Mouse (Mus musculus): ENCODE measurements at regions not wholly inside any gene's neighbourhood (a gene's known extent, or its start where the extent isn't known, plus 50 kb on each side); places are given as distances from the start of the nearest gene placed in this dataset.

GRCm38 (mm10) chr13:25403182-25403795 is 133.0 kb upstream of the Nrsn1 start:
- H3K27me3 ChIP-seq (ENCODE audit: control insufficient read depth in 1 of 2, insufficient read depth in 2 of 2, low read length in 2 of 2), result no peaks in the 10 kb centered on the region
- no peaks in the 10 kb centered on the region for H3K79me2 ChIP-seq (ENCODE audit: control insufficient read depth, insufficient read depth, low read length, poor library complexity)
- no peaks in the 10 kb centered on the region for H3K36me3 ChIP-seq (ENCODE audit: control insufficient read depth in 1 of 2, insufficient read depth in 2 of 2, low read length in 2 of 2)
- H3K27ac ChIP-seq (ENCODE audit: control insufficient read depth, low read depth, low read length), result no peak overlapping the region
- H3K9me3 ChIP-seq (replicated peaks; ENCODE audit: insufficient read depth, low read length), result no peaks in the 10 kb centered on the region
- H3K4me3 ChIP-seq (ENCODE audit: control insufficient read depth in 1 of 2, insufficient read depth in 1 of 2, low read depth in 2 of 2, low read length in 2 of 2), result no peak overlapping the region
- H3K4me1 ChIP-seq (ENCODE audit: control insufficient read depth in 1 of 2, insufficient read depth in 2 of 2, low read length in 2 of 2), result no peaks in the 10 kb centered on the region
- no peak overlapping the region for H3K9ac ChIP-seq (ENCODE audit: control insufficient read depth, low read depth, low read length, poor library complexity, severe bottlenecking)
- no peak for TF ChIP-seq MAFK (IDR thresholded peaks at IDR 0.05; ENCODE audit: borderline replicate concordance, low read depth, low read length)
- no peak for TF ChIP-seq USF1 (IDR thresholded peaks at IDR 0.05; ENCODE audit: low read depth, low read length)
- no peak for TF ChIP-seq ZC3H11A (IDR thresholded peaks at IDR 0.05; ENCODE audit: low read depth, low read length)
- no peak for TF ChIP-seq ELF1 (IDR thresholded peaks at IDR 0.05; ENCODE audit: low read depth, low read length)
- TF ChIP-seq CTCF (IDR thresholded peaks at IDR 0.05 in 2 of 3, conservative IDR thresholded peaks at IDR 0.05 in 1 of 3; ENCODE audit: control insufficient read depth in 1 of 3, insufficient read depth in 1 of 3, low read depth in 2 of 3, low read length in 3 of 3, poor library complexity in 1 of 3, severe bottlenecking in 1 of 3), result no peak
- TF ChIP-seq SMC3 (IDR thresholded peaks at IDR 0.05; ENCODE audit: low read depth, low read length), result no peak
- TF ChIP-seq ZMIZ1 (IDR thresholded peaks at IDR 0.05; ENCODE audit: low read depth, low read length), result no peak
- DNase-seq (ENCODE audit: low read depth, low spot score), result no peak

GRCm38 (mm10) chr13:25402691-25403090 is 132.4 kb upstream of the Nrsn1 start:
- Histone ChIP-seq H3K27ac (ENCODE audit: control insufficient read depth, low read depth, low read length) (no peak overlapping the region), H3K9ac (ENCODE audit: control insufficient read depth, low read depth, low read length, poor library complexity, severe bottlenecking) (no peak overlapping the region), H3K27me3 (ENCODE audit: control insufficient read depth in 1 of 2, insufficient read depth in 2 of 2, low read length in 2 of 2) (no peaks in the 10 kb centered on the region), H3K9me3 (replicated peaks; ENCODE audit: insufficient read depth, low read length) (no peaks in the 10 kb centered on the region), H3K79me2 (ENCODE audit: control insufficient read depth, insufficient read depth, low read length, poor library complexity) (no peaks in the 10 kb centered on the region), H3K4me1 (ENCODE audit: control insufficient read depth in 1 of 2, insufficient read depth in 2 of 2, low read length in 2 of 2) (no peaks in the 10 kb centered on the region), H3K36me3 (ENCODE audit: control insufficient read depth in 1 of 2, insufficient read depth in 2 of 2, low read length in 2 of 2) (no peaks in the 10 kb centered on the region), H3K4me3 (ENCODE audit: control insufficient read depth in 1 of 2, insufficient read depth in 1 of 2, low read depth in 2 of 2, low read length in 2 of 2) (no peak overlapping the region)
- TF ChIP-seq NELFE (IDR thresholded peaks at IDR 0.05; ENCODE audit: low read depth, low read length), result no peak
- no peak for TF ChIP-seq GABPA (IDR thresholded peaks at IDR 0.05; ENCODE audit: low read depth, low read length)
- no peak for TF ChIP-seq EP300 (IDR thresholded peaks at IDR 0.05; ENCODE audit: low read depth in 1 of 2, low read length in 2 of 2)
- TF ChIP-seq MEF2A (IDR thresholded peaks at IDR 0.05; ENCODE audit: extremely low read depth, insufficient replicate concordance, low read depth, low read length, poor library complexity, severe bottlenecking), result no peak
- no peak for TF ChIP-seq JUND (IDR thresholded peaks at IDR 0.05; ENCODE audit: low read depth, low read length)
- no peak for TF ChIP-seq RCOR1 (IDR thresholded peaks at IDR 0.05; ENCODE audit: low read depth, low read length)
- TF ChIP-seq ZKSCAN1 (IDR thresholded peaks at IDR 0.05; ENCODE audit: low read depth, low read length), result no peak
- no peak for TF ChIP-seq MAZ (IDR thresholded peaks at IDR 0.05; ENCODE audit: low read depth, low read length)
- no peak for TF ChIP-seq TCF12 (IDR thresholded peaks at IDR 0.05; ENCODE audit: low read depth, low read length)
- TF ChIP-seq KAT2A (conservative IDR thresholded peaks at IDR 0.05; ENCODE audit: low read depth, low read length), result no peak
- TF ChIP-seq E2F4 (IDR thresholded peaks at IDR 0.05; ENCODE audit: borderline replicate concordance, low read depth, low read length), result no peak
- no peak for TF ChIP-seq USF2 (IDR thresholded peaks at IDR 0.05; ENCODE audit: borderline replicate concordance in 1 of 2, insufficient read depth in 1 of 2, low read depth in 1 of 2, low read length in 2 of 2)
- no peak for TF ChIP-seq SIN3A (IDR thresholded peaks at IDR 0.05; ENCODE audit: low read length)
- TF ChIP-seq ZC3H11A (IDR thresholded peaks at IDR 0.05; ENCODE audit: low read depth, low read length), result no peak
- TF ChIP-seq NRF1 (IDR thresholded peaks at IDR 0.05; ENCODE audit: insufficient read depth, low read depth, low read length, poor library complexity, severe bottlenecking), result no peak
- no peak for DNase-seq (ENCODE audit: low read depth, low spot score)

Measured in MEL (cell line).